ENCODE assay signal across 8 mouse cellular contexts in genomic region chr4:55530731-55531095, GRCm38 (mm10). TPM values are rescaled to one million over a fixed set of nuclear protein-coding genes. Genes with fewer than 3 reads are reported as not detected.
DNase-seq lines count a peak whose midpoint lies in the region; ATAC-seq and TF ChIP-seq lines count a peak whose summit lies in the region.

No protein-coding gene starts in this region.

- no peaks in the 10 kb centered on the region for H3K36me3 ChIP-seq in heart, embryonic 12.5 days
- peaks cover 24% of the 10 kb centered on the region for H3K36me3 ChIP-seq in ES-E14 (ENCODE audit: control insufficient read depth, insufficient read depth, low read length, poor library complexity, severe bottlenecking)
- no peaks in the 10 kb centered on the region for H3K36me3 ChIP-seq in heart, embryonic 13.5 days
- no peaks in the 10 kb centered on the region for H3K36me3 ChIP-seq in liver, embryonic 15.5 days (replicated peaks)
- no peaks in the 10 kb centered on the region for H3K36me3 ChIP-seq in splenic B cell, adult 2 months (ENCODE audit: control insufficient read depth, insufficient read depth, low read length, poor library complexity, severe bottlenecking)

- no peak overlapping the region for H3K27ac ChIP-seq in heart, embryonic 12.5 days (ENCODE audit: poor library complexity, severe bottlenecking)
- H3K27ac ChIP-seq in ES-E14 (ENCODE audit: insufficient read depth, low read depth, low read length, poor library complexity, severe bottlenecking), result 0 out of 2 replicates have a peak overlapping the region, but pooled peaks have one; percentile 3
- no peak overlapping the region; the same call in 1 of the 2 replicates for H3K27ac ChIP-seq in heart, embryonic 13.5 days (replicated peaks)
- H3K27ac ChIP-seq in liver, embryonic 15.5 days (replicated peaks), result no peak overlapping the region

- peak overlapping the region; percentile 80 for H3K9ac ChIP-seq in heart, embryonic 12.5 days
- H3K9ac ChIP-seq in ES-E14 (ENCODE audit: insufficient read depth, low read depth, low read length, poor library complexity, severe bottlenecking), result peak overlapping the region; percentile 97
- H3K9ac ChIP-seq in heart, embryonic 13.5 days, result peak overlapping the region; percentile 87
- no peak overlapping the region for H3K9ac ChIP-seq in liver, embryonic 15.5 days

- DNase-seq in heart, postnatal 36 days, result no peak
- DNase-seq in ES-E14 (ENCODE audit: low read depth, low spot score), result no peak
- peak; percentile 56 for DNase-seq in splenic B cell, adult 2 months (ENCODE audit: low read depth, low spot score)
- no peak for DNase-seq in left cerebral cortex, adult 9 months (ENCODE audit: low spot score in 2 of 2)
- DNase-seq in ovary, postnatal 14 days (ENCODE audit: low spot score), result no peak

- under 1% methylated on average over 20 of the region's 20 CpGs for WGBS in heart, embryonic 12.5 days
- WGBS in heart, embryonic 13.5 days, result under 1% methylated on average over 20 of the region's 20 CpGs
- 1% methylated on average over 20 of the region's 20 CpGs for WGBS in liver, embryonic 15.5 days (ENCODE audit: insufficient replicate concordance)

- H3K4me1 ChIP-seq in heart, embryonic 12.5 days (replicated peaks), result peaks cover 12% of the 10 kb centered on the region
- peaks cover 0 to 3% of the 10 kb centered on the region in 2 experiments; a peak in 1 of 4 replicates for H3K4me1 ChIP-seq in ES-E14 (ENCODE audit: control insufficient read depth in 2 of 2, insufficient read depth in 2 of 2, low read length in 2 of 2, poor library complexity in 1 of 2)
- peaks cover 32% of the 10 kb centered on the region for H3K4me1 ChIP-seq in heart, embryonic 13.5 days
- peaks cover 7% of the 10 kb centered on the region for H3K4me1 ChIP-seq in liver, embryonic 15.5 days (replicated peaks)

- intact Hi-C loops in heart, postnatal 36 days (cut with DNase I), result loop anchor here (2.0 to 10.0 kb wide), 8 partner anchors 72 to 962 kb away; partner anchors contain the start of gene Rad23b

- H3K4me3 ChIP-seq in heart, embryonic 12.5 days, result peak overlapping the region; percentile 84
- H3K4me3 ChIP-seq in ES-E14 (ENCODE audit: insufficient read depth in 1 of 2, low read depth in 1 of 2, low read length in 2 of 2, poor library complexity in 1 of 2, severe bottlenecking in 1 of 2), result peak overlapping the region; percentile 69 to 87
- H3K4me3 ChIP-seq in heart, embryonic 13.5 days, result peak overlapping the region; percentile 73
- peak overlapping the region; percentile 55 for H3K4me3 ChIP-seq in liver, embryonic 15.5 days (replicated peaks)

- peak overlapping the region; percentile 80 for H3K4me2 ChIP-seq in heart, embryonic 12.5 days
- H3K4me2 ChIP-seq in heart, embryonic 13.5 days, result peak overlapping the region; percentile 96
- H3K4me2 ChIP-seq in liver, embryonic 15.5 days, result peak overlapping the region; percentile 74

- no peaks in the 10 kb centered on the region for H3K27me3 ChIP-seq in heart, embryonic 12.5 days (replicated peaks)
- peaks cover 10% of the 10 kb centered on the region; the same call in 1 of the 2 replicates for H3K27me3 ChIP-seq in heart, embryonic 13.5 days (replicated peaks)
- H3K27me3 ChIP-seq in liver, embryonic 15.5 days, result peaks cover 76% of the 10 kb centered on the region
- no peaks in the 10 kb centered on the region; the same call in 1 of the 2 replicates for H3K27me3 ChIP-seq in splenic B cell, adult 2 months (ENCODE audit: control insufficient read depth, insufficient read depth, low read length, poor library complexity, severe bottlenecking)

- ATAC-seq in heart, embryonic 12.5 days (ENCODE audit: insufficient number of reproducible peaks, low FRiP score), result no peak
- no peak for ATAC-seq in heart, embryonic 13.5 days (ENCODE audit: extremely low read depth, insufficient number of reproducible peaks, low FRiP score, low TSS enrichment)
- ATAC-seq in liver, embryonic 15.5 days (ENCODE audit: insufficient read depth), result no peak

- H3K9me3 ChIP-seq in heart, embryonic 12.5 days (replicated peaks), result no peaks in the 10 kb centered on the region
- no peaks in the 10 kb centered on the region for H3K9me3 ChIP-seq in ES-E14 (ENCODE audit: control insufficient read depth, insufficient read depth, low read depth, low read length)
- no peaks in the 10 kb centered on the region for H3K9me3 ChIP-seq in heart, embryonic 13.5 days
- H3K9me3 ChIP-seq in liver, embryonic 15.5 days (replicated peaks), result no peaks in the 10 kb centered on the region

- in situ Hi-C loops in ES-E14 (cut with MboI; ENCODE audit: low sequenced_read_pairs in 2 of 2, unreplicated experiment in 2 of 2), result no loop called here

TF ChIP-seq in ES-E14, 5 proteins besides CTCF, POLR2A, EP300 and RAD21:
- TF ChIP-seq CHD2 (IDR thresholded peaks at IDR 0.05; ENCODE audit: low read depth, low read length) (no peak), ZNF384 (IDR thresholded peaks at IDR 0.05; ENCODE audit: low read depth, low read length) (no peak), ZC3H11A (IDR thresholded peaks at IDR 0.05; ENCODE audit: borderline replicate concordance, low read depth, low read length) (no peak), HCFC1 (IDR thresholded peaks at IDR 0.05; ENCODE audit: borderline replicate concordance, insufficient read depth, low read length) (no peak), MAFK (IDR thresholded peaks at IDR 0.05; ENCODE audit: insufficient read depth, low read depth, low read length) (no peak)

RNA-seq across cellular contexts. Expression of gene Klf4, which starts 1.6 kb away (rescaled TPM):
- polyA plus RNA-seq in heart, embryonic 12.5 days (2016; fragmentation: Nextera tagmentation; extraction: Ambion mirVana), result 4.3 and 5.4 TPM in 2 replicates
- 10 to 100 TPM; 29.7 to 42.3 TPM for total RNA-seq in heart, postnatal 36 days (2021)
- 55.6 and 98.4 TPM in 2 replicates for total RNA-seq in ES-E14 (2012; rRNA removed)
- 3.7 and 3.8 TPM in 2 replicates for polyA plus RNA-seq in heart, embryonic 13.5 days (2015; fragmentation: Nextera tagmentation; extraction: Ambion mirVana)
- 0.73 and 0.79 TPM in 2 replicates for polyA plus RNA-seq in liver, embryonic 15.5 days (2015; fragmentation: Nextera tagmentation; extraction: Ambion mirVana)
